Mouse (Mus musculus): Measurements from ENCODE around the gene Cdc26.

The Cdc26 gene

DNA sequence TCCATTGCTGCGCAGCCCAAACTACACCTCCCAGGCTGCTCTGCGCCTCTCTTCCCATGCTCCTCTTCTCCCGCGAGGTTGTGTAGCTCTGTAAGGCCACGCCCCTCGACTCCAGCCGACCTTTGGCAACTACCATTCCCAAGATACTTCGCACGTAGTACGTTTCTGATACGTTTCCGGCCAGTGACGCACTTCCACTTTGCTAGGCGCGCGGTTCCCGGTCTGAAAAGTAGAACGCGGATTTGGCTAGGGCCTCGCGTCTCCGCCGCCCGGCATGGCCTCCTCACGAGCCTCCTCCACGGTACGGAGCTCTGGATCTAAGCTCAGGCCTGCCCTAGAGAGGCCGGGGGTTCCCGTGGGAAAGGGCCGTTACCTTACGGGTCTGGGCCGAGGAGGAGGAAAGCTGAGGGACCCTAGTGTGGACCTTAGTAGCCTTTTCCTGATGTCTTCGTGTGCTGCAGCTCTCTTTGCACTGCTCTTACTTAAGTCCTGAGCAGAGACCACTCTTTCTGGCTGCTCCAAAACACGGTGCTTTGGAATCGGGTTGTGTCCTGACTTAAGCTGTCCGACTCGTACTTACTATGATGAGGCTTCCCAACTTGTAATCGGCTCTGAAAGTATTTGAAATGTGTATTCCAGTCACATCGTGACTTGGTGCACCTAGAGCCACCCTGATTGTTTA, at the start of gene Cdc26, which contains the start of gene Prpf4:
Gene Cdc26 (minus strand): TSS at position 42 of the 682 bp plus-strand sequence.
Gene Prpf4 (plus strand): TSS at position 197 of the 682 bp plus-strand sequence.
- in situ Hi-C loops (cut with MboI, MseI): loop anchor here (5.0 to 10.0 kb wide), 2 partner anchors 46 to 1436 kb away; partner anchors contain the start of genes Fkbp15 and Slc31a1

DNA sequence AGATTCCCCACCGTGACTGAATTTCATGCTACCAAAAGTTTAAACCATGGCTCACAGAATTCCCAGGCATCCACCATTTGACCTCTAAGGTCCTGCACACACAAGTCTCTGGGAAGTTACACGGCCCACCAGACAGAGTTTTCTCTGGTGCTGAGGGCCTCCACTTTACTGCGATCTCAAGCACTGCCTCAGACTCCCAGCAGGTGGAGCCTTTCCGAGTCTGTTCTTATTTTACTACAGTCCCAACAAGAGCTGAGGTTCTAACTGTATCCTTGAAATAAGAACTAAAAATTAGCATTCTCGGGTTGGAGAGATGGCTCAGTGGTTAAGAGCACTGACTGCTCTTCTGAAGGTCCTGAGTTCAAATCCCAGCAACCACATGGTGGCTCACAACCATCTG, 46.6 kb upstream of the Cdc26 start:
- in situ Hi-C loops (cut with MboI, MseI): loop anchor here (10.0 kb wide), 1 partner anchor 310 kb away; no protein-coding TSS in a partner anchor

- in situ Hi-C loops (cut with MboI, MseI): no loop called here
Observed at GRCm38 (mm10) chr4:62440986-62441385, 32.5 kb upstream of the Cdc26 start.

DNA sequence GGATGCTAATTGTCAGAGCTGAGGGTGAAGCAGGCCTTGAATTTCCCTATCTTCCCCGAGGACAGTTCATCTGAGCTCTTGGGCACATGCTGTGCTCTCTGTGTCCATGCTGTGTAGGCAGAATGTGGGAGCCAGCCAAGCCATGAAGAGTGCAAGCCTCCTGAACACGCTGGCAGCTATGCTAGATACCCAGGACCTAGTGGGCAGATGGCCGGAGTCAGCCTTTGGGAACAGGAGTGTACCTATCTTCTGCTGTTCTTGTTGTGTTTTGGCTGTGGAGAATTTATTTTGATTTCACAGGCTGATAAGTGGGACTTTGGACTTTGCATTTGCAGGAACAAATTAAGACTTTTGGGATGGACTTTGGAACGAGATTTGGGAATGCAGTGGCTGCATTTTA, 32.1 kb upstream of the Cdc26 start:
- in situ Hi-C loops (cut with MboI, MseI): no loop called here

DNA sequence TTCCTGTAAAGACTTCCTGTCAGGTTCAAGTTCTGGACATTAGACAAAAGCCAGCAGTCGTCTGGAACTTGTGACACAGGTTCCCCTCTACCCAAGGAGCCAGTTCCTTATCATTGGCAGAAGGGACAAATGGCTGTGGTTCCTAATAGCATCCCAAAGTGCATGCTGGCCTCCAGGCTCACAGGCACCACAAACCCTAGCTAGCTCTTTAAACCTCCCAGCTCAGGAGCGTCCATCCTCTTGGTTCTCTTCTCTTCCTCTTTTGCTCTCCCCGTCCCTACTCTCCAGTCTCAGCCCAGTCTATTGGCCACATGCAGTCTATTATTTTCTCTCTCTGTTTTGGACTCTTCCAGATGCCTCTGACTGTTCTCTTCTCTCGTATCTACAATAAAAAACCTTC, 31.4 kb upstream of the Cdc26 start:
- in situ Hi-C loops (cut with MboI, MseI): no loop called here

DNA sequence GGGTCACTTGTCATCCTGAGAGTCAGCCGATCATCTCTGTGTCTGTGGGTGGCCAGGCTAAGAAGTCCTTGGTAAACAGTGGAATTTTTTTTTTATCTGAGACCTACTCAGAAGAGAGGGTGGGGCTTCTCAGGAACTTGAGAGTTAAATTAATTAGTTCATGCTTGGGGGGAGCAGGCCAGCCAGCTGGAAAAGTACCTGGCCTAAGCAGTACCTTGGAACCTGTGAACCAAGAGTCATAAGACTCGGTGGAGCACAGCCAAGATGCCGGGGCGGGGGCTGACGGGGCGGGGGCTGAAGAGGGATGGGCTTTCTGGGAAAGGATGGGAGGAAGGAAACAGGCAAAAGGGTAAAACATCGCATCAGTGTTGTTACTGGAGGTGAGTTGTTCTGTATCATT, 29.4 kb upstream of the Cdc26 start:
- in situ Hi-C loops (cut with MboI, MseI): no loop called here

DNA sequence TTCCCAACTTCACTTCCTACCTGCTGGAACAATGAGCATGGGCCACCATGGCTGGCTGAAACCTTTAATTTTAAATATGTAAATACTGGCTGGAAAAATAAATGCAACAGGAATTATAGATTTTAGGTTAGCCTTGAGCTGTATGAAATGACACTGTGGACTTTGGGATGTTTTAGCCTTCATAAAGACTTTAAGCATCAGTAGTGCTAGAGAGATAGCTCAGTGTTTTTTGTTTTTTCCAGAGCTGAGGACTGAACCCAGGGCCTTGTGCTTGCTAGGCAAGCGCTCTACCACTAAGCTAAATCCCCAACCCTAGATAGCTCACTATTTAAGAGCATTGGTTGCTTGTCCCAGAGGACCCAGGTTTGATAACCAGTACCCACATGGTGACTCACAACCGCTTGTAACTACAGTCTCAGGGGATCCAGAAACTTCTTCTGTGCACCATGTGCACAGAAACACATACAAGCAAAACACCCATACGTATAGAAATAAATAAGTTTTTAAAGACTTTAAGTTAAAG, 28.9 kb upstream of the Cdc26 start:
- in situ Hi-C loops (cut with MboI, MseI): no loop called here

DNA sequence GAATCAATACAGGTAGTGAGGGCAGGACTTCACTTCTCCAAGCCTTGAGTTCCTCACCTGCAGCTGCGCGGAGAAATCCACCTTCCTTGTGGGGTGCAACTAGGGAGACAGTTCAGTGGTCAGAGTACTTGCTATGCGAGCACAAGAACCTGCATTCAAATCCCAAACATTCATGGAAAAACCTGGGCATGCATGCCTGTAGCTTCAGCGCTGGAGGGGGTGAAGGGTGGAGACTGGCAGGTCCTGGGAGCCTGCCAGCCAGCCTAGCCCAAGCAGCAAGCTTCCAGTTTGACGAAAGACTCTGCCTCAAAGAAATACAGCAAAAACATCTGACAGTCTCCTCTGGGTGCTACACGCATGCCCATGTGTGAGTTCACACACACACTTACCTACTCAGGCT, 26.6 kb upstream of the Cdc26 start, which contains the start of gene Rnf183:
Gene Rnf183 (minus strand): TSS at position 172 of the 400 bp plus-strand sequence.
- in situ Hi-C loops (cut with MboI, MseI): no loop called here

DNA sequence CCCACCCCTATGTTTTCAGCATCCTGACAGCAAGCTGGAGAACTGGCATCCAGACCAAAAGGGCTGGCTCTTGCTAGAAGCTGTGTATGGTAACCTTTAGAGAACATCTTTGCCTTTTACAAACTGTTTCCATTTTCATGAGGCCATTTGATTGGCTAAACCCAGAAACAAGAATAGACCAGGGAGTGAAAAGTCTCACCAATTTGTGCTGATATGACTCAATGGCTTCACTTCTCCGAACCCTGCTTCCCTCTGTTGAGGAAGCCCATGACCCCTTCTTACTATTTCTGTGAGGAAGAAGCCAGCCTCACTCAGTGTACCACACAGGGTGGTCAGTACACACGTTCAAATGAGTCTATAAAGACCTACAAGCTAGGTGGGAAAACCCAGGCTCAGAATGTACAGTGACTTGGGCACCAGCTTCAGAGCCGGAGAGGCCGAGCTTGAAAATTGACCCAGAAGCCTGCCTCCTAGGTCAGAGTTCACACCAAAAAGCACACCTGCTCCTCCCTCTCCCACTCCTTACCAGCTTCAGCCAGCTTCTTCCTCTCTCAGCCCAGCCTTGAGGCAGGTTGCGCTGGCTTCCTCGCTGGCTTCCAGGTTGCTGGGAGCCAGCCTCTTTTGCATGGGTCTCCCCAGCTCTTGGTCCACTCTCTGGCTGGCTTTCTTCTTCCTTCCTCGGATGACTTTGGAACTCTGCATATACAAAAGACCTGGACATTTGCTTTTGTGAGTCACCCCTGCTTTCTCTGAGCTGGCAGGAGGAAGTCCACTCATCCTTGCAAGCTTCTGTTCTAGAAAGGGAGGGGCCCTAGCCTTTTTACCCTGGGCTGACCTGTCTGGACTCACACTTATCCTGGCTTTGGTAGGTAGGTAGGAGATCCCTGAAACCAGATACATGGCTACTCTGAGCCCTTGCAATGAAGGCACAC, 25.8 kb upstream of the Cdc26 start:
- in situ Hi-C loops (cut with MboI, MseI): no loop called here

DNA sequence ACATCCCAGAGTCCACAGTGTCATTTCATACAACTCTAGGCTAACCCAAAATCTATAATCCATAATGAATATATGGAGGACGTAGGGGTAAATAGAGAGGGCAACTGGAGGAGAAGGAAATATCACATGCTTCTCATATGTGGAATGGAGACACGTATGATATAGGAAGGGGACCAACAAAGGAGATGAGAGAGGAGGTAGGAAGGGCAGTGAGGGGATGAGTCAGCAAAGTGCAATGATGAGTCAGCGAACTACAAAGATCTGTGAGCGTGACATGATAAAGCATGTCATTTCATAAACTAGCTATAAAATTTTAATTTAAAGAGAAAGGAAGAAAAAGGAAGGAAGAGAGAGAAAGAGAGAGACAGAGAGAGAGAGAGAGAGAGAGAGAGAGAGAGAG, 23.1 kb upstream of the Cdc26 start:
- in situ Hi-C loops (cut with MboI, MseI): no loop called here

DNA sequence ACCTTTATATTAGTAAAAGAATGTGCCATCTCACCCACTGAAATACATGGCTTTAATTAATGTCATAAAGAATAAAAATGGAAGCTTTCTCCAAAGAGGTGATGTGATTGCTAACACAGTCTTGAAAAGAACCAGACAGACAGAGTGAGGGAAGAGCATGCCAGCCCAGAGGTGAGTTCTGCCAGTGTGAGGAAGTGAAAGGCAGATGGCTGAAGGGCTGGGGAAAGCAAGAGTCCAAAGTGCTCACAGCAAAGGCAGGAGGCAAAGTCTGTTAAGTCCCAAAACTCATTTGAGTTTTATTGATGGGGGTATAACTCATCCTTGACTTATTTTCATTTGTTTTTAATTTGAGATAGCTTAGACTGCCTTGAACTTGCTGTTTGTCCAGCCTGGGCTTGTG, 22.2 kb upstream of the Cdc26 start:
- in situ Hi-C loops (cut with MboI, MseI): no loop called here

- in situ Hi-C loops (cut with MboI, MseI): no loop called here
Observed at GRCm38 (mm10) chr4:62429616-62430015, 21.2 kb upstream of the Cdc26 start.

DNA sequence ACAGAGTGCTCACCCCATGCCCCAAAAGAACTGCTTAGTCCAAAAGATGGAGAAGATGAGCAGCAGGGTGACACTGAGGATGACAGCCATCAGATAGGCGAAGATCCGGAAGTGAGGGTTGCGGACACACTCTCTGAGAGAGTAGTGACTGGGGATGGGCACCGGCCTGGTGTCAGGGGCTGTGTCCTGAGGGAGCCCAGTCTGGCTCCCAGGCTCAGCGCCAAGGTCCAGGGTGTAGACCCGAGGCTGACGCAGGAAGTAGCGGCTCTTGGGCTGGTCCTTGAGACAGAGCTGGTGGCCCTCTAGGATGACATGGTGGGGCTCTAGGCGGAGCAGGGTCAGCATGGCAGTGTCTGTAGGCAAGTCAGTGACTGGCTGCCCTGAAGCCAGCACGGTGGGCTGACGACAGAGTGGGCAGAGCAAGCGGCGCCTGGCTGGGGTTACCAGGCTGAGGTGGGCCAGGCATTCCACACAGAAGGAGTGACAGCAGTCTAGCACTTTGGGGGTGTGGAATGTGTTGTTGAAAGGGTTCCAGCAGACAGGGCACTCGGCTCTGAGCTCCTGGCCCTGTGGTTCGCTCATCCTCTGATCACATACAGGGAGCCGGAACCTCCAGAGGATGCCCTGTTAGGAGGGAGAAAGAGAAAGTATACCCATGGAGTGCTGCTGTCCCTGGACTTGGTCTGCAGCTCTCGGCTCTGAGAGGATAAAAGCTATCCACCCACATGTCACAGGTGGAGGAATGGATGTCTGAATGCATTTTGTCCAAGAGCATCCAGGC, 19.7 kb upstream of the Cdc26 start:
- in situ Hi-C loops (cut with MboI, MseI): no loop called here

DNA sequence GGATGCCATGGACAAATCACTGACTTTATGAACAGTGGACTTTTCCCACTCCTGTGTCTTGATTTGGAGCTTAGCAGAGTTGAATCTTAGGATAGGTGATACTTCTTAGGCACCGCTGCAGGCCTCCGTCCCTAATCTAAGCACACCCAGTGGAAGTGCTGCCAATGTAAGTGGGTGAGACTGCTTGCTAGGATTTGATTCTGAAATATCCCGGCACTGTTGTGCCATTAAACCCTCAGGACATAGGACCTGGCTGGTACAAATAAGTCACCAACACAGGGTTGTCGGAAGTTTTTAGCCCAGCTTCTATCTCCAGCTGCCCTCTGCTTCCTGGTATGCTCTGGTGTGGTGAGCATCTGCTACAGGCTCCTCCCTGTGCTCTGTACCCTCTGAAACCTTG, 17.4 kb upstream of the Cdc26 start:
- in situ Hi-C loops (cut with MboI, MseI): no loop called here

GRCm38 (mm10) chr4:62419091-62419490, 10.6 kb upstream of the Cdc26 start:
- in situ Hi-C loops (cut with MboI, MseI): no loop called here

DNA sequence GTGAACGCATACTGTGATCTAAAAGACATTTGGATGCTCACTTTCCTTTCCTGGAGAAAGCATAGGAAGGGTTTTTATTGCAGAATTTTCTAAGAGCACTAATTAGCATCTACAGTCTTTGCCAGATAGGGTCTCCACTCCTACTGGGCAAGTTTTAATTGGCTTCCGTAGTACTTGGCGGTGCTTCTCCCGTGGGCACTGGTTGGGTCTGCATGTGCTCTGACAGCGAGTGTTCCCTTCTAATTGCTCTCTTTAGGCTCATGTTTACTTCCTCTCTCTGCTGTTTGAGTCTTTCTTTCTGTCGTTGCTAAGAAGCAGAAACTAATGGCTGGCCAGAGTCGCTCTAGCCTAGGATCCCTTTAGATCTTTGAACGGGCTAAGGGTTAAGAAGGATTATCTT, 10.0 kb upstream of the Cdc26 start:
- in situ Hi-C loops (cut with MboI, MseI): no loop called here

GRCm38 (mm10) chr4:62411606-62412005, 3.2 kb upstream of the Cdc26 start:
- in situ Hi-C loops (cut with MboI, MseI): no loop called here

DNA sequence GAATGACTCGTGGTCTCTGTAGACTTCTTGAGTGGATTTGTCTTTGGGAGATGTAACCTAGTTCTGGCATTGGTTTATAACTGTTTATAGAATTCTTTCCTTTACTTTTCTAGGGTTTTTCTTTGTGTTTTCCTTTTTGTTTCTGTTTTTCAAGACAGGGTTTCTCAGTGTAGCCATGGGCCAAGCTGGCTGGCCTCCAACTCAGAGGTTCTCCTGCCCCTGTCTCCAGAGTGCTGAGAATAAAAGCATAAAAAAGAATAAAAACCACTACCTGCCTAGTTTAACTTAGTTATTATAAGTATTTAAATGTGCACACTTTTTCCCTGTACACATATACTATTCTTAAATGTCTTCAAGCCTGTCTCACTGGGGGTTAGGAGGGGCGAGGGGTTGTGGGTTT, 1.9 kb upstream of the Cdc26 start:
- in situ Hi-C loops (cut with MboI, MseI): no loop called here

- in situ Hi-C loops (cut with MboI, MseI): loop anchor here (5.0 to 10.0 kb wide), 2 partner anchors 47 to 1435 kb away; partner anchors contain the start of genes Fkbp15 and Slc31a1
Observed at GRCm38 (mm10) chr4:62409615-62410014, 1.2 kb upstream of the Cdc26 start.

DNA sequence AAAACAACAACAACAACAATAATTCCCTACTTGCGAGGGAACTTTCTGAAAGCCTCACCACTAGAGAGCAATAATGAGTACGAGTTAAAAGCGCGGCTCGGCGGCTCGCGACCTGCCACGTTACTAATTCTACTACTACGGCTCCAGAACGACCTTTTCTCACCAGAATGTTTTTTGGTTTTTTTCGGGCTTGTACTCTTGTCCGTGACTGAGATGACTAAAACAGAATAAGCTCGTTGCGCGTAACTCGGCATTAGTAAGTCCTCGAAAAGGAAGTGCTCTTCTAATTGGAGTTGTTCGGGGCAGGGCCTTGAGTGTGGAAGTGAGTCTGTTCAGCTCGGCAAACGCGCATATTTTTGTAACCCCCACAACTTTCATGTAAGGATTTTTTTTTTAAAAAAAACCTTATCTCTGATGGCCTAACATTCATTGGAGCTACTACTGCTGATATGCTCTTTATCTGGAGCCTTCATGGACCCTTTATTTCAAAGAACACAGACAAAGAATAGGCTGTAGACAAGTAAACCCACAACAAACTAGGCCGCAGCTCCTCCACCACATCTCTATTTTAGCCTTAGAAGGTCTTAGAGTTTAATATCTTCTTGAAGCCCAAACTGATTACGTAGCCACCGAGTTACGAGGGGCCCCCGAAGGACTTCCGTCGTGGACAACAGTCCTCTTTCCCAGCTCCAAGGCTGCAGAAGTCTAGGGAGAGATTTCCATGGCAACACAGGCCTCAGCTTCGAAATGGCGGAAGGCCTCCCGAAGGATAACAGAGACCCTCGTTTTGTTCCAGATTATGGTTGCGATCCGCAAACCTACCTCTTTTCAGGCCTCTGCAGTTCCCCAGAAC, 486 bp downstream of the Cdc26 start:
- in situ Hi-C loops (cut with MboI, MseI): loop anchor here (5.0 to 10.0 kb wide), 2 partner anchors 46 to 1437 kb away; partner anchors contain the start of genes Fkbp15 and Slc31a1
